Mouse (Mus musculus) spleen, adult 2 months (tissue): ENCODE measurements around the gene Rps19bp1. TPM values are rescaled to one million over a fixed set of nuclear protein-coding genes. Genes with fewer than 3 reads are reported as not detected.
A peak's percentile ranks its signal among the peaks of the same experiment; 100 is the strongest.

ENCODE experiments used
- DNase-seq, 2 experiments: peaks; one replicate each; pipeline versions ENCODE4 v3.0.0 to v3.0.0-alpha.2; 2012 to 2021; ENCODE audit warnings: low spot score in 2 of 2, low read depth in 1 of 2
- H3K27ac ChIP-seq: fragments of 200-500 bp; 2 replicates; pipeline ENCODE4 v1.5.1; 2012; ENCODE audit warnings: low read length, inconsistent platforms; ENCODE audit not compliant: insufficient read depth
- H3K27me3 ChIP-seq: fragments of 200-500 bp; 2 replicates; pipeline ENCODE4 v1.6.1; 2012; ENCODE audit warnings: mild to moderate bottlenecking, moderate library complexity, low read length, inconsistent platforms; ENCODE audit not compliant: control insufficient read depth, insufficient read depth
- H3K36me3 ChIP-seq: fragments of 200-500 bp; 2 replicates; pipeline ENCODE4 v1.6.1; 2012; ENCODE audit warnings: mild to moderate bottlenecking, low read length, inconsistent platforms; ENCODE audit not compliant: control insufficient read depth, insufficient read depth
- H3K4me1 ChIP-seq: fragments of 200-500 bp; 2 replicates; pipeline ENCODE4 v1.6.1; 2011; ENCODE audit warnings: inconsistent platforms; ENCODE audit not compliant: control insufficient read depth, insufficient read depth, insufficient read length
- H3K4me3 ChIP-seq: fragments of 200-500 bp; 2 replicates; pipeline ENCODE4 v1.5.1; 2011; ENCODE audit warnings: mild to moderate bottlenecking, inconsistent platforms; ENCODE audit not compliant: insufficient read depth, insufficient read length; ENCODE audit errors: extremely low read depth
- CTCF ChIP-seq: fragments of 200-500 bp; IDR thresholded peaks from 2 replicates; pipeline ENCODE4 v1.5.1; 2011; ENCODE audit warnings: mild to moderate bottlenecking, inconsistent platforms; ENCODE audit not compliant: insufficient read depth, insufficient read length, insufficient replicate concordance; ENCODE audit errors: extremely low read depth
- POLR2A ChIP-seq: fragments of 200-500 bp; IDR thresholded peaks from 2 replicates; pipeline ENCODE4 v1.6.1; 2011; ENCODE audit warnings: low read depth, low read length, inconsistent platforms
- WGBS: fragments of 180-500 bp; shearing (Covaris S2); methylation state at CpG from one replicate; pipeline ENCODE4 v1.1.7; 2018; 5-methylcytosine and 5-hydroxymethylcytosine counted together
- polyA plus RNA-seq: library from polyadenylated mRNA; depleted of rRNA; stranded (reverse); fragments of >200 nt; gene quantifications from 2 replicates; pipeline ENCODE4 v1.2.3, GENCODE M21; 2012

The Rps19bp1 gene
- polyA plus RNA-seq, 1 experiment, result 10.4 TPM

- H3K27me3 ChIP-seq, result no peaks in the 10 kb centered on the region
- DNase-seq, result no peak
- WGBS, result 85% methylated on average over 4 of the region's 4 CpGs
- peaks cover 3% of the 10 kb centered on the region; the same call in 1 of the 2 replicates for H3K4me1 ChIP-seq
- no peak overlapping the region for H3K27ac ChIP-seq
- no peak for TF ChIP-seq CTCF
- TF ChIP-seq POLR2A, result no peak
- H3K4me3 ChIP-seq, result no peak overlapping the region
- peaks cover 14% of the 10 kb centered on the region for H3K36me3 ChIP-seq
Measured at GRCm38 (mm10) chr15:80233053-80233452, 31.1 kb downstream of the Rps19bp1 start.

DNA sequence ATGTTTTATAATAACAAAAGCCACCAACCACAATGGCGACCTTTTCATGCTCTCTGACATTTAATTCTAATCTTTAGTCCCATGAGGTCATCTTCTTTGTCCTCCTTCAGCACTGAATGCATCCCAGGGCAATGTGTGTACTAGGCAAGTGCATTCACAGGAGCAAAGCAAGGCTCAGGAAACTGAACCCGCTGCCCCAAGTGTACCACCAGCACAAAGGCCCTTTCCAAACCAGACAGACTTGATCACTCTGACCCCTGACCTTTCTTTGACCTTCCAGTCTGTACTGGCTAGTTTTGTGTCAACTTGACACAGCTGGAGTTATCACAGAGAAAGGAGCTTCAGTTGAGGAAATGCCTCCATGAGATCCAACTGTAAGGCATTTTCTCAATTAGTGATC lies 31.8 kb downstream of the Rps19bp1 start:
- Histone ChIP-seq H3K36me3 (peaks cover 12% of the 10 kb centered on the region), H3K4me3 (no peak overlapping the region), H3K4me1 (peaks cover 3% of the 10 kb centered on the region; the same call in 1 of the 2 replicates), H3K27ac (no peak overlapping the region), H3K27me3 (no peaks in the 10 kb centered on the region)
- 91% methylated on average over 2 of the region's 2 CpGs for WGBS
- no peak for TF ChIP-seq CTCF
- TF ChIP-seq POLR2A, result no peak
- DNase-seq, result no peak

GRCm38 (mm10) chr15:80228071-80228800 lies 35.9 kb downstream of the Rps19bp1 start:
- H3K27ac ChIP-seq, result no peak overlapping the region
- H3K4me3 ChIP-seq, result no peak overlapping the region
- TF ChIP-seq CTCF (no peak), POLR2A (no peak)
- 81% methylated on average over 17 of the region's 17 CpGs for WGBS
- H3K4me1 ChIP-seq, result no peaks in the 10 kb centered on the region
- DNase-seq, result no peak
- H3K27me3 ChIP-seq, result no peaks in the 10 kb centered on the region
- no peaks in the 10 kb centered on the region for H3K36me3 ChIP-seq

DNA sequence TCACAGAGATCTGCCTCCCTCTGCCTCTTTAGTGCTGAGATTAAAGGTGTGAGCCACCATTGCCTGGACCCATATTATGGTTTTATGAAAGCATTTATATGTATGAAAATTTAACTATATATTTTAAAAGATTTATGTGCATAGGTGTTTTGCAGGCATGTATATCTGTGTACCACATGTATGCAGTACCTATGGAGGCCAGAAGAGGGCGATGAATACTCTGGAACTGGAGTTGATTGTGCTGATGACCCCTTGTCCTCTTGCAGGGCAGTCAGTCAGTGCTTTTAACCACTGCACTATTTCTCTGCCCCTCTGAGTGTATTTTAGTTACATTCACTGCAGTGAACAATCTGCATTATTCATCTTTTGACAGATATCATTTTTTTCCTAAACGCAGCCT lies 38.3 kb downstream of the Rps19bp1 start:
- H3K27me3 ChIP-seq, result no peaks in the 10 kb centered on the region
- DNase-seq, result peak; percentile 41 to 60
- no peaks in the 10 kb centered on the region for H3K4me1 ChIP-seq
- H3K4me3 ChIP-seq, result no peak overlapping the region
- WGBS, result 49% methylated on average over 2 of the region's 2 CpGs
- H3K27ac ChIP-seq, result no peak overlapping the region
- no peak for TF ChIP-seq POLR2A
- peak; percentile 41; the same call in 1 of the 2 replicates for TF ChIP-seq CTCF
- H3K36me3 ChIP-seq, result no peaks in the 10 kb centered on the region

- 24% methylated on average over 9 of the region's 9 CpGs for WGBS
- H3K4me3 ChIP-seq, result no peak overlapping the region
- TF ChIP-seq POLR2A, result no peak
- TF ChIP-seq CTCF, result peak; percentile 97
- no peaks in the 10 kb centered on the region for H3K36me3 ChIP-seq
- no peaks in the 10 kb centered on the region for H3K4me1 ChIP-seq
- no peaks in the 10 kb centered on the region for H3K27me3 ChIP-seq
- H3K27ac ChIP-seq, result no peak overlapping the region
- DNase-seq, result peak; percentile 38 to 60
Measured at GRCm38 (mm10) chr15:80225208-80225607, 38.9 kb downstream of the Rps19bp1 start.

DNA sequence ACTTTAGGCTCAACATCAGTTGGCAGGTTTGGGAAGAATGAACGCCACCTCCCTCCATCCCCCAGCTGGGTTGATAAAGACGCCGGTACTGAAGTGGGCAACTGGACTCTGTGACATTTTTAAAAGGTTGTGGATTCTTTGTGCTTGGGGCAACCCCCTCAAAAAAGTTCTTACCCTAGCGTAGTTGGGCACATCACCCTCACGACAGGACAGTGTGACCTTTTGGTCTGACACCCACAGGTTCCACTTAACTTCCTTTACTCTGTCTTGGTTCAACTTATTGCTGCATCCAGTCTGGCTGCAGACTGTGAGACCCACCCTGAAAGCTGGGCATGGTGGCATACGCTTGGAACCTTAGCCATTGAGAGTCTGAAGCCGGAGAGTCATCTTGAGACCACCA lies 40.4 kb downstream of the Rps19bp1 start:
- 83% methylated on average over 7 of the region's 7 CpGs for WGBS
- TF ChIP-seq CTCF (no peak), POLR2A (no peak)
- no peaks in the 10 kb centered on the region for H3K27me3 ChIP-seq

DNA sequence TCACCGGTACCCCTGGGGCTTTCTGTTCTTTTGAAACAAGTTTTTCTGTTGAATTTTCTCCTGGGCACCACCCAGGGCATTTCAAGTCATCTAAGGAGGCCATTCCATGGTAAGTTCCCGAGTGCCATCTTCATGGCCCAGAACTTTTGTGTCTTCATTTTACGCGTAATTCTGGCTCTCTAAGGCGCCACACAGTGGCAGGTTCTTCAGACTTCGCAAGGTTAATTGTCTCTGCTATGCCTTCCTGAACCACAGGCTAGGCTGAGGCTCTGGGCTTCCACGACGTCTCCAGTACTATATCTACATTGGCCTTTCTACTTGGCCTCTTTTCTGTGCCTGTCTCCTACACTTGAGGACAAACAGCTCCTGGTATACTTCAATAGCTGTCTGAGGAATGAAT lies 43.1 kb downstream of the Rps19bp1 start:
- DNase-seq, result no peak
- WGBS, result 80% methylated on average over 8 of the region's 8 CpGs
- Histone ChIP-seq H3K27ac (no peak overlapping the region), H3K4me3 (no peak overlapping the region), H3K27me3 (no peaks in the 10 kb centered on the region), H3K4me1 (peaks cover 4% of the 10 kb centered on the region), H3K36me3 (no peaks in the 10 kb centered on the region)
- no peak for TF ChIP-seq CTCF
- TF ChIP-seq POLR2A, result no peak

More for the DNA sequence above, 40.4 kb downstream of the Rps19bp1 start:
- no peaks in the 10 kb centered on the region for H3K36me3 ChIP-seq
- H3K27ac ChIP-seq, result no peak overlapping the region
- peaks cover 4% of the 10 kb centered on the region for H3K4me1 ChIP-seq
- no peak overlapping the region for H3K4me3 ChIP-seq
- no peak for DNase-seq
